Mouse (Mus musculus): ENCODE results near the gene Gm17078.
"Not testable (repeated sequence)": the region's sequence is repeated elsewhere in the genome, so short reads cannot be mapped to it uniquely, and the experiment has no call there.

The Gm17078 gene

DNA sequence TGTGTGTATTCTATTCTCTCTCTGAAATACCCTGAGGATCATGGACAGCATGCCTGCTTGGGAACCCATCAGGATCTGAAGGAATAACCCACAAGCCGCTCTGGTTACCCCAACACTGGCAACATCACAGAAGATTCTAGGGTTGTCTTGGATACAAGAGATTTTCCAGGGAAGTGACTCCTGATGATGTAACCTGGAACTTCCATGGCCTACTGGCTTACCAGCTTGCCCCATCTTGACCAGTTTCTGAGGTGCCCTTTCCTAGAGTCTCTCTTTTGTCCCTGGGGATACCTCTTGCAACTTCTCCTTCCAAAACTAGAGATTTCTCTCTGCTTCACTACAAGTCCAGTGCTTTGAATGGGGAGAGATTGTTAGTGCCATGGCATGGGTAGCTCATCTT, at the start of gene Gm17078:
TSS of gene Gm17078 (minus strand) at position 101 of the 400 bp plus-strand sequence.
- DNase-seq (ENCODE audit: low spot score): no peak

DNA sequence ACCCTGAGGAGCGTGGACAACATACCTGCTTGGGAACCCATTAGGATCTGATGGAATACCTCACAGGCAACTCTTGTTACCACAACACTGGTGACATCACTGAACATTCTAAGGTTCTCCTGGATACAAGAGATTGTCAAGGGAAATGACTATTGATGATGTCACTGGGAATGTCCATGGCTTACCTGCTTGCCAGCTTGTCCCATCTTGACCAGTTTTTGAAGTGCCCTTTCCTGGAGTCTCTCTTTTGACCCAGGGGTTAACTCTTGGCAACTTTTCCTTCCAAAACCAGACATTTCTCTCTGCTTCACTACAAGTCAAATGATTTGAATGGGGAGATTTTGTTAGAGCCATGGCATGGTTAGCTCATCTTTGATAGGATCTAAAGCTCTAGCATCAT, 24.5 kb upstream of the Gm17078 start, which contains the start of gene Gm4181:
TSS of gene Gm4181 (minus strand) at position 101 of the 400 bp plus-strand sequence.
- DNase-seq (ENCODE audit: low spot score): not testable (repeated sequence)

DNA sequence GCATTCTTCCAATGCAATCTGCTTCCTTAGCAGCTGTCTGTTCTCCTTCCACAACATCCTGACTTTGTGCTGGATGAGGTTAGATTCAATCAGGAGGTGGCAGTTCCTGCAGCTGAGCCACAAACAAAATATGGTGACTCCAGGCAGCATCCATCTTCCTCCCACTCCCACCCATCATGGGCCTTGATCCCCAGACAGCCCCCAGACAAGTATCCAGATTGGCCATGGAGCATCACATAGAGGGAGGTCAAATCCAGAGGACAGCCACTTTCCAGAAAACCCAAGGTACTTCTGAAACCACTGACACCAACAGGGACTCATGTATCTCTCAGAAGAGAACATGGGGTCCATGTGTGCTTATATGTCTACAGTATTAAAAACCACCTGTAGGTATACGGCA, 21.3 kb upstream of the Gm17078 start:
- peak; percentile 6 for DNase-seq (ENCODE audit: low spot score)

DNA sequence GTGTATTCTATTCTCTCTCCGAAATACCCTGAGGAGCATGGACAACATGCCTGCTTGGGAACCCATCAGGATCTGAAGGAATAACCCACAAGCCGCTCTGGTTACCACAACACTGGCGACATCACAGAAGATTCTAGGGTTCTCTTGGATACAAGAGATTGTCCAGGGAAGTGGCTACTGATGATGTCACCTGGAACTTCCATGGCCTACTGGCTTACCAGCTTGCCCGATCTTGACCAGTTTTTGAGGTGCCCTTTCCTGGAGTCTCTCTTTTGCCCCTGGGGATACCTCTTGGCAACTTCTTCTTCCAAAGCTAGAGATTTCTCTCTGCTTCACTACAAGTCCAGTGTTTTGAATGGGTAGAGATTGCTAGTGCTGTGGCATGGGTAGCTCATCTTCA, 19.1 kb downstream of the Gm17078 start, which contains the start of gene Gm17174:
TSS of gene Gm17174 (minus strand) at position 101 of the 400 bp plus-strand sequence.
- not testable (repeated sequence) for DNase-seq (ENCODE audit: low spot score)

DNA sequence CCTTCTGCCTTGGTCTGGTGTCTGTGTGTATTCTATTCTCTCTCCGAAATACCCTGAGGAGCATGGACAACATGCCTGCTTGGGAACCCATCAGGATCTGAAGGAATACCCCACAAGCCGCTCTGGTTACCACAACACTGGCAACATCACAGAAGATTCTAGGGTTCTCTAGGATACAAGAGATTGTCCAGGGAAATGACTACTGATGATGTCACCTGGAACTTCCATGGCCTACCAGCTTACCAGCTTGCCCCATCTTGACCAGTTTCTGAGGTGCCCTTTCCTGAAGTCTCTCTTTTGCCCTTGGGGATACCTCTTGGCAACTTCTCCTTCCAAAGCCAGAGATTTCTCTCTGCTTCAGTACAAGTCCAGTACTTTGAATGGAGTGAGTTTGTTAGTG, 37.1 kb downstream of the Gm17078 start, which contains the start of gene Gm17175:
TSS of gene Gm17175 (minus strand) at position 101 of the 400 bp plus-strand sequence.
- DNase-seq (ENCODE audit: low spot score): not testable (repeated sequence)
